Mouse (Mus musculus) liver, embryonic 15.5 days (tissue): ENCODE results near the gene Lrpprc. TPM values are rescaled to one million over a fixed set of nuclear protein-coding genes. Genes with fewer than 3 reads are reported as not detected.

Source experiments
- polyA plus RNA-seq: library from polyadenylated mRNA; unstranded; fragments of >200 nt; fragmentation: Nextera tagmentation; extraction: Ambion mirVana; gene quantifications from 2 replicates; pipeline ENCODE4 v1.2.1, GENCODE M21; 2015

Lrpprc gene
- polyA plus RNA-seq, 1 experiment from 2014 or later: 35.6 TPM

Other genes starting within 250 kb of the Lrpprc start
- 2.2 and 2.4 TPM in 2 replicates for gene Dync2li1, start 164.3 kb downstream of the Lrpprc start, polyA plus RNA-seq
- gene Abcg8, start 114.5 kb downstream of the Lrpprc start, polyA plus RNA-seq: 0.56 and 0.59 TPM in 2 replicates
- gene Abcg5, start 107.8 kb downstream of the Lrpprc start, polyA plus RNA-seq: 0.50 and 0.56 TPM in 2 replicates
- 52.7 and 58.7 TPM in 2 replicates for gene Ppm1b, start 166.0 kb upstream of the Lrpprc start, polyA plus RNA-seq
- 2.1 and 4.3 TPM in 2 replicates for gene Slc3a1, start 237.6 kb upstream of the Lrpprc start, polyA plus RNA-seq